Mouse (Mus musculus) MEL (cell line): ENCODE data around the gene Tpst2. TPM values are rescaled to one million over a fixed set of nuclear protein-coding genes. Genes with fewer than 3 reads are reported as not detected.

Source experiments
- DNase-seq: peaks from one replicate; pipeline ENCODE4 v3.0.0; 2011; ENCODE audit warnings: low read depth, low spot score
- H3K27ac ChIP-seq: 2 replicates; pipeline ENCODE4 v1.5.1; 2012; ENCODE audit warnings: low read depth, mild to moderate bottlenecking, control low read depth, low read length, moderate library complexity; ENCODE audit not compliant: control insufficient read depth
- H3K27me3 ChIP-seq, 2 experiments: fragments of 150-350 bp in 1 of 2; sonication (generic) in 1 of 2; 2 replicates each; pipeline ENCODE4 v1.6.1; 2012; ENCODE audit warnings: low read length in 2 of 2, mild to moderate bottlenecking in 2 of 2, improper control_type of control experiment in 1 of 2, moderate library complexity in 1 of 2; ENCODE audit not compliant: insufficient read depth in 2 of 2, control insufficient read depth in 1 of 2
- H3K36me3 ChIP-seq, 2 experiments: 2 replicates each; pipeline ENCODE4 v1.6.1; 2012 to 2014; ENCODE audit warnings: low read length in 2 of 2, improper control_type of control experiment in 1 of 2, inconsistent platforms in 1 of 2, mild to moderate bottlenecking in 1 of 2; ENCODE audit not compliant: insufficient read depth in 2 of 2, control insufficient read depth in 1 of 2
- H3K4me1 ChIP-seq, 2 experiments: fragments of 150-350 bp in 1 of 2; sonication (generic) in 1 of 2; 2 replicates each; pipeline ENCODE4 v1.6.1; 2012; ENCODE audit warnings: low read length in 2 of 2, improper control_type of control experiment in 1 of 2, mild to moderate bottlenecking in 1 of 2; ENCODE audit not compliant: insufficient read depth in 2 of 2, control insufficient read depth in 1 of 2
- H3K4me3 ChIP-seq, 2 experiments: fragments of 150-350 bp in 1 of 2; sonication (generic) in 1 of 2; 2 replicates each; pipeline ENCODE4 v1.5.1; 2012; ENCODE audit warnings: low read depth in 2 of 2, low read length in 2 of 2, mild to moderate bottlenecking in 2 of 2, moderate library complexity in 2 of 2, control low read depth in 1 of 2, improper control_type of control experiment in 1 of 2; ENCODE audit not compliant: control insufficient read depth in 1 of 2, insufficient read depth in 1 of 2
- H3K79me2 ChIP-seq: 2 replicates; pipeline ENCODE4 v1.6.1; 2012; ENCODE audit warnings: mild to moderate bottlenecking, low read length, moderate library complexity; ENCODE audit not compliant: control insufficient read depth, poor library complexity, insufficient read depth
- H3K9ac ChIP-seq: 2 replicates; pipeline ENCODE4 v1.6.1; 2012; ENCODE audit warnings: low read depth, mild to moderate bottlenecking, control low read depth, low read length, moderate library complexity; ENCODE audit not compliant: control insufficient read depth, poor library complexity, severe bottlenecking
- H3K9me3 ChIP-seq: fragments of 150-350 bp; sonication (generic); replicated peaks from 2 replicates; pipeline ENCODE4 v1.6.1; 2012; ENCODE audit warnings: mild to moderate bottlenecking, low read length, improper control_type of control experiment, moderate library complexity; ENCODE audit not compliant: insufficient read depth
- BHLHE40 ChIP-seq: IDR thresholded peaks from 2 replicates; pipeline ENCODE4 v1.6.1; 2012; ENCODE audit warnings: low read depth, mild to moderate bottlenecking, inconsistent platforms, low read length, improper control_type of control experiment, borderline replicate concordance
- CHD1 ChIP-seq: IDR thresholded peaks from 2 replicates; pipeline ENCODE4 v1.6.1; 2012; ENCODE audit warnings: low read depth, mild to moderate bottlenecking, inconsistent platforms, low read length, improper control_type of control experiment
- E2F4 ChIP-seq: IDR thresholded peaks from 2 replicates; pipeline ENCODE4 v1.6.1; 2011; ENCODE audit warnings: low read depth, low read length, improper control_type of control experiment, borderline replicate concordance
- ELF1 ChIP-seq: IDR thresholded peaks from 2 replicates; pipeline ENCODE4 v1.6.1; 2014; ENCODE audit warnings: low read depth, mild to moderate bottlenecking, inconsistent platforms, low read length, improper control_type of control experiment, moderate library complexity
- ETS1 ChIP-seq: IDR thresholded peaks from 2 replicates; pipeline ENCODE4 v1.6.1; 2012; ENCODE audit warnings: low read depth, mild to moderate bottlenecking, inconsistent platforms, low read length, improper control_type of control experiment, moderate library complexity
- GABPA ChIP-seq: IDR thresholded peaks from 2 replicates; pipeline ENCODE4 v1.6.1; 2012; ENCODE audit warnings: low read depth, mild to moderate bottlenecking, inconsistent platforms, low read length, improper control_type of control experiment, moderate library complexity
- JUND ChIP-seq: IDR thresholded peaks from 2 replicates; pipeline ENCODE4 v1.6.1; 2011; ENCODE audit warnings: low read depth, mild to moderate bottlenecking, improper control_type of control experiment, low read length
- MAX ChIP-seq: IDR thresholded peaks from 2 replicates; pipeline ENCODE4 v1.6.1; 2011; ENCODE audit warnings: low read length, improper control_type of control experiment
- MEF2A ChIP-seq: IDR thresholded peaks from 2 replicates; pipeline ENCODE4 v1.6.1; 2014; ENCODE audit warnings: low read depth, mild to moderate bottlenecking, inconsistent platforms, low read length, improper control_type of control experiment; ENCODE audit not compliant: poor library complexity, insufficient replicate concordance, severe bottlenecking; ENCODE audit errors: extremely low read depth
- MXI1 ChIP-seq: IDR thresholded peaks from 2 replicates; pipeline ENCODE4 v1.6.1; 2011; ENCODE audit warnings: mild to moderate bottlenecking, low read depth, low read length, improper control_type of control experiment
- MYB ChIP-seq: IDR thresholded peaks from 2 replicates; pipeline ENCODE4 v1.6.1; 2011; ENCODE audit warnings: mild to moderate bottlenecking, low read depth, low read length, improper control_type of control experiment
- MYC ChIP-seq: IDR thresholded peaks from 2 replicates; pipeline ENCODE4 v1.6.1; 2011; ENCODE audit warnings: low read depth, mild to moderate bottlenecking, low read length, improper control_type of control experiment, moderate library complexity
- NRF1 ChIP-seq: IDR thresholded peaks from 2 replicates; pipeline ENCODE4 v1.6.1; 2014; ENCODE audit warnings: low read depth, mild to moderate bottlenecking, inconsistent platforms, low read length, improper control_type of control experiment, moderate library complexity; ENCODE audit not compliant: poor library complexity, insufficient read depth, severe bottlenecking
- POLR2A ChIP-seq, 2 experiments: IDR thresholded peaks; 2 replicates each; pipeline ENCODE4 v1.6.1; 2011 to 2012; ENCODE audit warnings: low read length in 2 of 2, mild to moderate bottlenecking in 2 of 2, control low read depth in 1 of 2, improper control_type of control experiment in 1 of 2, low read depth in 1 of 2, moderate library complexity in 1 of 2; ENCODE audit not compliant: control insufficient read depth in 1 of 2, insufficient read depth in 1 of 2, poor library complexity in 1 of 2
- POLR2AphosphoS2 ChIP-seq: IDR thresholded peaks from 2 replicates; pipeline ENCODE4 v1.6.1; 2011; ENCODE audit warnings: low read length, improper control_type of control experiment
- POLR2AphosphoS5 ChIP-seq: IDR thresholded peaks from 2 replicates; pipeline ENCODE4 v1.6.1; 2012; ENCODE audit warnings: low read depth, borderline replicate concordance, mild to moderate bottlenecking, inconsistent platforms, low read length, moderate library complexity, mixed read lengths
- SIN3A ChIP-seq: IDR thresholded peaks from 2 replicates; pipeline ENCODE4 v1.6.1; 2012; ENCODE audit warnings: low read length, improper control_type of control experiment, inconsistent platforms
- SMC3 ChIP-seq: IDR thresholded peaks from 2 replicates; pipeline ENCODE4 v1.6.1; 2011; ENCODE audit warnings: low read depth, low read length, improper control_type of control experiment
- TBP ChIP-seq: IDR thresholded peaks from 2 replicates; pipeline ENCODE4 v1.8.0; 2011; ENCODE audit warnings: low read depth, low read length, improper control_type of control experiment
- TCF12 ChIP-seq: IDR thresholded peaks from 2 replicates; pipeline ENCODE4 v1.6.1; 2014; ENCODE audit warnings: low read depth, mild to moderate bottlenecking, inconsistent platforms, low read length, improper control_type of control experiment, moderate library complexity
- USF1 ChIP-seq: IDR thresholded peaks from 2 replicates; pipeline ENCODE4 v1.6.1; 2014; ENCODE audit warnings: low read depth, mild to moderate bottlenecking, inconsistent platforms, low read length, improper control_type of control experiment, moderate library complexity
- USF2 ChIP-seq, 2 experiments: IDR thresholded peaks; 2 replicates each; pipeline ENCODE4 v1.6.1; 2011 to 2012; ENCODE audit warnings: improper control_type of control experiment in 2 of 2, low read length in 2 of 2, borderline replicate concordance in 1 of 2, inconsistent platforms in 1 of 2, low read depth in 1 of 2, mild to moderate bottlenecking in 1 of 2; ENCODE audit not compliant: insufficient read depth in 1 of 2
- ZKSCAN1 ChIP-seq: IDR thresholded peaks from 2 replicates; pipeline ENCODE4 v1.6.1; 2012; ENCODE audit warnings: low read depth, mild to moderate bottlenecking, inconsistent platforms, low read length, improper control_type of control experiment, moderate library complexity
- ZMIZ1 ChIP-seq: IDR thresholded peaks from 2 replicates; pipeline ENCODE4 v1.6.1; 2012; ENCODE audit warnings: low read depth, mild to moderate bottlenecking, inconsistent platforms, low read length, improper control_type of control experiment, moderate library complexity
- ZNF384 ChIP-seq: IDR thresholded peaks from 2 replicates; pipeline ENCODE4 v1.6.1; 2012; ENCODE audit warnings: low read depth, mild to moderate bottlenecking, inconsistent platforms, low read length, improper control_type of control experiment
- polyA plus RNA-seq, 2 experiments: library from polyadenylated mRNA; stranded (reverse) in 1 of 2; unstranded in 1 of 2; fragments of >175 nt in 1 of 2; fragments of >200 nt in 1 of 2; gene quantifications; 2 replicates each; pipeline versions ENCODE4 v1.2.1 to v1.2.4; 2012; ENCODE audit warnings: low replicate concordance in 2 of 2, low read depth in 1 of 2; ENCODE audit not compliant: insufficient read length in 2 of 2, insufficient read depth in 1 of 2, missing spikeins in 1 of 2
- total RNA-seq: library from RNA; depleted of rRNA; stranded (reverse); fragments of 300-350 nt; gene quantifications from 2 replicates; pipeline ENCODE4 v1.2.3, GENCODE M21; 2012

The Tpst2 gene
- total and polyA plus RNA-seq, 3 experiments, result 57.8 to 86.1 TPM; not detected in 1

- no peak overlapping the region for H3K27ac ChIP-seq
- peaks cover 0 to 17% of the 10 kb centered on the region in 2 experiments; a peak in 2 of 4 replicates for H3K36me3 ChIP-seq
- 0 out of 4 replicates have a peak, but pooled peaks cover 0 to 1% of the 10 kb centered on the region in 2 experiments for H3K27me3 ChIP-seq
- H3K4me1 ChIP-seq, result peaks cover 3 to 39% of the 10 kb centered on the region in 2 experiments; a peak in 3 of 4 replicates
- no peak for DNase-seq
- peaks cover 35% of the 10 kb centered on the region for H3K79me2 ChIP-seq
- H3K9ac ChIP-seq, result peak overlapping the region; percentile 42
- peak overlapping the region; percentile 62 to 68; a peak in 3 of 4 replicates for H3K4me3 ChIP-seq
- H3K9me3 ChIP-seq, result no peaks in the 10 kb centered on the region
- no peak for TF ChIP-seq MYC
- TF ChIP-seq ZNF384, result peak; percentile 52
These were observed 1.3 kb upstream of the Tpst2 start for GRCm38 (mm10) chr5:112275021-112275804.

GRCm38 (mm10) chr5:112276907-112277348 is 437 bp downstream of the Tpst2 start:
- no peaks in the 10 kb centered on the region for H3K9me3 ChIP-seq
- no peaks in the 10 kb centered on the region for H3K27me3 ChIP-seq
- H3K4me3 ChIP-seq, result peak overlapping the region; percentile 83 to 86
- H3K4me1 ChIP-seq, result peaks cover 6 to 51% of the 10 kb centered on the region in 2 experiments
- peaks cover 0 to 33% of the 10 kb centered on the region in 2 experiments; a peak in 2 of 4 replicates for H3K36me3 ChIP-seq
- peak overlapping the region; percentile 87 for H3K9ac ChIP-seq
- H3K27ac ChIP-seq, result peak overlapping the region; percentile 50
- peaks cover 49% of the 10 kb centered on the region for H3K79me2 ChIP-seq
- no peak for TF ChIP-seq POLR2A (IDR thresholded peaks at IDR 0.05; ENCODE audit: control insufficient read depth in 1 of 2, insufficient read depth in 1 of 2, low read depth in 1 of 2, low read length in 2 of 2, poor library complexity in 1 of 2)
- peak in 1 of 2 experiments; percentile 50; a peak in 1 of 4 replicates for TF ChIP-seq USF2 (IDR thresholded peaks at IDR 0.05; ENCODE audit: borderline replicate concordance in 1 of 2, insufficient read depth in 1 of 2, low read depth in 1 of 2, low read length in 2 of 2)
- no peak for TF ChIP-seq ZMIZ1
- no peak for TF ChIP-seq E2F4
- peak; percentile 53 for TF ChIP-seq SIN3A
- no peak for TF ChIP-seq MEF2A
- TF ChIP-seq TCF12, result no peak
- TF ChIP-seq JUND, result no peak
- TF ChIP-seq ELF1, result no peak
- no peak for TF ChIP-seq GABPA
- peak; percentile 89 for TF ChIP-seq MAX
- TF ChIP-seq POLR2AphosphoS5, result no peak
- no peak for TF ChIP-seq POLR2AphosphoS2
- no peak for TF ChIP-seq TBP
- no peak for TF ChIP-seq ZKSCAN1
- TF ChIP-seq MYC, result peak; percentile 57; the same call in 1 of the 2 replicates
- no peak for TF ChIP-seq SMC3
- TF ChIP-seq MXI1, result peak; percentile 74; the same call in 1 of the 2 replicates
- 0 out of 2 replicates have a peak, but pooled peaks have one; percentile 38 for TF ChIP-seq CHD1
- peak; percentile 82; the same call in 1 of the 2 replicates for TF ChIP-seq BHLHE40
- no peak for TF ChIP-seq MYB
- TF ChIP-seq ETS1, result 0 out of 2 replicates have a peak, but pooled peaks have one; percentile 24
- TF ChIP-seq NRF1, result no peak
- TF ChIP-seq USF1, result peak; percentile 89
- no peak for TF ChIP-seq ZNF384
- DNase-seq, result peak; percentile 77
